ENCODE assay signal across 18 mouse cellular contexts in the genomic region with DNA sequence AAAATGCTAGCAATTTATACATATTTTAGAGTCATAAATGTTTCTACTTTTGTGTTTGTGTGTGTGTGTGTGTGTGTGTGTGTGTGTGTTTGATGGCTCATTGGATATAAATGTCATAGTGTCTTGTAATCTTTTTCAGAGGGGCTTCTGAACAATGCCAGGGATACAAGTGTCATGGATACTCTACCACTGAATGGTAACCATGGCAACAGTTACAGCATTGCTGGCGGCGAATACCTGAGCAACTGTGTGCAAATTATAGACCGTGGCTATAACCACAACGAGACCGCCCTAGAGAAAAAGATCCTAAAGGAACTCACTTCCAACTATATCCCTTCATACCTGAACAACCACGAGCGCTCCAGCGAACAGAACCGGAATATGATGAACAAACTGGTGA.
DNase-seq lines count a peak whose midpoint lies in the region; ATAC-seq and TF ChIP-seq lines count a peak whose summit lies in the region.
"Had no signal": no experiment of that assay in that cellular context is flagged by ENCODE, and none has a peak within 500 bp of the region (broad histone marks: within the 10 kb centered on the region; RNA-seq: fewer than 3 reads in every experiment).

No protein-coding gene starts in this region.

- 0 out of 2 replicates have a peak, but pooled peaks have one; percentile 32 for ATAC-seq in forebrain, postnatal 0 days
- ATAC-seq in midbrain, embryonic 11.5 days (ENCODE audit: low FRiP score), result peak; percentile 58
- ATAC-seq in midbrain, postnatal 0 days (ENCODE audit: low FRiP score), result no peak; the same call in 1 of the 2 replicates
- ATAC-seq in embryonic facial prominence, embryonic 12.5 days (ENCODE audit: insufficient number of reproducible peaks, insufficient read depth, low FRiP score, low TSS enrichment), result 0 out of 2 replicates have a peak, but pooled peaks have one; percentile 28
- no peak for ATAC-seq in inflammation-experienced regulatory T-cells, adult 6 months

- H3K27me3 ChIP-seq in forebrain, postnatal 0 days (ENCODE audit: insufficient read depth, low read length), result no peaks in the 10 kb centered on the region
- no peaks in the 10 kb centered on the region for H3K27me3 ChIP-seq in forebrain, embryonic 10.5 days (ENCODE audit: poor library complexity, severe bottlenecking)
- H3K27me3 ChIP-seq in midbrain, embryonic 11.5 days (ENCODE audit: control insufficient read depth, insufficient read depth, low read length), result no peaks in the 10 kb centered on the region
- no peaks in the 10 kb centered on the region for H3K27me3 ChIP-seq in midbrain, postnatal 0 days (ENCODE audit: insufficient read depth, low read length)
- H3K27me3 ChIP-seq in ES-Bruce4 (ENCODE audit: control insufficient read depth, insufficient read depth, low read length, poor library complexity, severe bottlenecking), result no peaks in the 10 kb centered on the region
- H3K27me3 ChIP-seq in embryonic facial prominence, embryonic 12.5 days, result no peaks in the 10 kb centered on the region
- H3K27me3 ChIP-seq: heart, embryonic 13.5 days had no signal

- H3K9ac ChIP-seq in forebrain, postnatal 0 days, result no peak overlapping the region
- H3K9ac ChIP-seq in midbrain, embryonic 11.5 days (ENCODE audit: low read length), result no peak overlapping the region
- no peak overlapping the region for H3K9ac ChIP-seq in midbrain, postnatal 0 days (replicated peaks; ENCODE audit: low read length, poor library complexity, severe bottlenecking)
- H3K9ac ChIP-seq in ES-Bruce4 (ENCODE audit: low read depth, poor library complexity, severe bottlenecking), result no peak overlapping the region
- H3K9ac ChIP-seq in embryonic facial prominence, embryonic 12.5 days, result no peak overlapping the region
- H3K9ac ChIP-seq: heart, embryonic 13.5 days had no signal

- TF ChIP-seq EP300 in ES-Bruce4 (IDR thresholded peaks at IDR 0.05; ENCODE audit: insufficient read depth, low read depth, low read length), result no peak

- H3K36me3 ChIP-seq in forebrain, postnatal 0 days (ENCODE audit: insufficient read depth), result peaks cover 8% of the 10 kb centered on the region
- peaks cover 8% of the 10 kb centered on the region for H3K36me3 ChIP-seq in forebrain, embryonic 10.5 days (replicated peaks)
- H3K36me3 ChIP-seq in midbrain, embryonic 11.5 days (ENCODE audit: control insufficient read depth, insufficient read depth, low read length), result no peaks in the 10 kb centered on the region; the same call in 1 of the 2 replicates
- peaks cover 9% of the 10 kb centered on the region for H3K36me3 ChIP-seq in midbrain, postnatal 0 days (ENCODE audit: insufficient read depth, low read length)
- no peaks in the 10 kb centered on the region for H3K36me3 ChIP-seq in ES-Bruce4 (ENCODE audit: control insufficient read depth, insufficient read depth, low read length, poor library complexity, severe bottlenecking)
- peaks cover 5% of the 10 kb centered on the region for H3K36me3 ChIP-seq in embryonic facial prominence, embryonic 12.5 days

- no peak overlapping the region for H3K4me2 ChIP-seq in forebrain, postnatal 0 days (ENCODE audit: low read depth)
- no peak overlapping the region for H3K4me2 ChIP-seq in midbrain, embryonic 11.5 days
- H3K4me2 ChIP-seq in midbrain, postnatal 0 days (ENCODE audit: low read depth, low read length, poor library complexity, severe bottlenecking), result no peak overlapping the region
- no peak overlapping the region for H3K4me2 ChIP-seq in embryonic facial prominence, embryonic 12.5 days (replicated peaks)

- DNase-seq in forebrain, postnatal 0 days, result no peak
- no peak for DNase-seq in forebrain, embryonic 10.5 days (ENCODE audit: extremely low spot score, low spot score)
- no peak for DNase-seq in midbrain, embryonic 11.5 days (ENCODE audit: low spot score, missing footprints)
- DNase-seq in midbrain, postnatal 0 days (ENCODE audit: low spot score), result no peak
- no peak for DNase-seq in cerebellum, adult 8-10 months
- DNase-seq: adrenal gland, postnatal 14 days; cerebellum, adult 9-10 months; gastrocnemius, postnatal 36 days; heart, adult 2 months; heart, postnatal 14 days; kidney, adult 18-20 months had no signal

- no peaks in the 10 kb centered on the region for H3K4me1 ChIP-seq in forebrain, postnatal 0 days (ENCODE audit: insufficient read depth)
- no peaks in the 10 kb centered on the region for H3K4me1 ChIP-seq in forebrain, embryonic 10.5 days
- H3K4me1 ChIP-seq in midbrain, embryonic 11.5 days (ENCODE audit: control insufficient read depth, insufficient read depth, low read length), result no peaks in the 10 kb centered on the region
- no peaks in the 10 kb centered on the region for H3K4me1 ChIP-seq in midbrain, postnatal 0 days (ENCODE audit: insufficient read depth, low read length)
- no peaks in the 10 kb centered on the region for H3K4me1 ChIP-seq in ES-Bruce4 (ENCODE audit: control insufficient read depth, insufficient read depth, low read length)
- no peaks in the 10 kb centered on the region for H3K4me1 ChIP-seq in embryonic facial prominence, embryonic 12.5 days
- H3K4me1 ChIP-seq: heart, embryonic 13.5 days had no signal

- H3K27ac ChIP-seq in forebrain, postnatal 0 days (ENCODE audit: low read depth, low read length), result no peak overlapping the region
- no peak overlapping the region for H3K27ac ChIP-seq in forebrain, embryonic 10.5 days
- H3K27ac ChIP-seq in midbrain, embryonic 11.5 days (ENCODE audit: low read depth, low read length), result no peak overlapping the region
- H3K27ac ChIP-seq in midbrain, postnatal 0 days (ENCODE audit: low read depth, low read length), result no peak overlapping the region
- H3K27ac ChIP-seq in ES-Bruce4 (ENCODE audit: insufficient read depth, low read length), result no peak overlapping the region
- H3K27ac ChIP-seq in embryonic facial prominence, embryonic 12.5 days, result no peak overlapping the region
- H3K27ac ChIP-seq: heart, adult 2 months; heart, embryonic 13.5 days; kidney, postnatal 0 days; stomach, postnatal 0 days had no signal

- H3K9me3 ChIP-seq in forebrain, postnatal 0 days (ENCODE audit: low read length), result no peaks in the 10 kb centered on the region
- peaks cover 5% of the 10 kb centered on the region; the same call in 1 of the 2 replicates for H3K9me3 ChIP-seq in forebrain, embryonic 10.5 days
- no peaks in the 10 kb centered on the region for H3K9me3 ChIP-seq in midbrain, embryonic 11.5 days (ENCODE audit: control insufficient read depth, low read length)
- no peaks in the 10 kb centered on the region for H3K9me3 ChIP-seq in midbrain, postnatal 0 days (ENCODE audit: low read length)
- H3K9me3 ChIP-seq in ES-Bruce4 (replicated peaks; ENCODE audit: control insufficient read depth, insufficient read depth, low read length, poor library complexity, severe bottlenecking), result no peaks in the 10 kb centered on the region
- H3K9me3 ChIP-seq in embryonic facial prominence, embryonic 12.5 days, result no peaks in the 10 kb centered on the region
- H3K9me3 ChIP-seq: heart, embryonic 13.5 days had no signal

- H3K4me3 ChIP-seq in forebrain, postnatal 0 days (ENCODE audit: low read depth, low read length), result no peak overlapping the region
- H3K4me3 ChIP-seq in forebrain, embryonic 10.5 days, result no peak overlapping the region
- no peak overlapping the region for H3K4me3 ChIP-seq in midbrain, embryonic 11.5 days (ENCODE audit: low read depth, low read length)
- H3K4me3 ChIP-seq in midbrain, postnatal 0 days (ENCODE audit: low read depth, low read length), result no peak overlapping the region
- H3K4me3 ChIP-seq in ES-Bruce4 (ENCODE audit: low read depth, low read length), result peak overlapping the region; percentile 27; the same call in 1 of the 2 replicates
- no peak overlapping the region for H3K4me3 ChIP-seq in embryonic facial prominence, embryonic 12.5 days
- H3K4me3 ChIP-seq: heart, adult 2 months; heart, embryonic 13.5 days; myocyte had no signal

- no peak for TF ChIP-seq POLR2A in ES-Bruce4 (IDR thresholded peaks at IDR 0.05; ENCODE audit: insufficient read depth, low read length)

- TF ChIP-seq CTCF in forebrain, postnatal 0 days (IDR thresholded peaks at IDR 0.05; ENCODE audit: low read depth), result no peak
- TF ChIP-seq CTCF in midbrain, postnatal 0 days (IDR thresholded peaks at IDR 0.05), result no peak
- TF ChIP-seq CTCF in ES-Bruce4 (IDR thresholded peaks at IDR 0.05; ENCODE audit: low read depth, low read length), result no peak

- 79% methylated on average over 9 of the region's 9 CpGs for WGBS in forebrain, postnatal 0 days
- WGBS in forebrain, embryonic 10.5 days, result 93% methylated on average over 9 of the region's 9 CpGs
- WGBS in midbrain, embryonic 11.5 days, result 93% methylated on average over 9 of the region's 9 CpGs
- WGBS in midbrain, postnatal 0 days, result 84% methylated on average over 9 of the region's 9 CpGs
- 88% methylated on average over 9 of the region's 9 CpGs for WGBS in embryonic facial prominence, embryonic 12.5 days

Comparison
In these comparisons a context has a peak if more than half of its experiments do, and no peak if none do; other contexts are left out.
1. ATAC-seq: peak in forebrain, postnatal 0 days (single experiment), midbrain, embryonic 11.5 days (single experiment) and embryonic facial prominence, embryonic 12.5 days (single experiment); none in midbrain, postnatal 0 days (single experiment) and inflammation-experienced regulatory T-cells, adult 6 months (single experiment).